Mouse (Mus musculus) gastrocnemius, adult 18-20 months (tissue): ENCODE data around the gene Exosc8. TPM values are rescaled to one million over a fixed set of nuclear protein-coding genes. Genes with fewer than 3 reads are reported as not detected.
"Not testable (repeated sequence)": the region's sequence is repeated elsewhere in the genome, so short reads cannot be mapped to it uniquely, and the experiment has no call there.

ENCODE experiments used
- DNase-seq: peaks from one replicate; pipeline ENCODE4 v3.0.0; 2021; ENCODE audit warnings: low spot score
- total RNA-seq, 2 experiments: library from RNA; stranded (reverse); gene quantifications; 2 replicates each; pipeline ENCODE4 v1.2.3; 2021

Gene Exosc8
- total RNA-seq, 2 experiments from 2014 or later, result 10.2 to 10.9 TPM

GRCm38 (mm10) chr3:54736101-54736927, 1.1 kb upstream of the Exosc8 start:
- no peak for DNase-seq

GRCm38 (mm10) chr3:54734411-54735246, 564 bp downstream of the Exosc8 start:
- DNase-seq, result peak; percentile 85

- DNase-seq, result no peak
Observed at GRCm38 (mm10) chr3:54732371-54732770, 2.8 kb downstream of the Exosc8 start.

DNA sequence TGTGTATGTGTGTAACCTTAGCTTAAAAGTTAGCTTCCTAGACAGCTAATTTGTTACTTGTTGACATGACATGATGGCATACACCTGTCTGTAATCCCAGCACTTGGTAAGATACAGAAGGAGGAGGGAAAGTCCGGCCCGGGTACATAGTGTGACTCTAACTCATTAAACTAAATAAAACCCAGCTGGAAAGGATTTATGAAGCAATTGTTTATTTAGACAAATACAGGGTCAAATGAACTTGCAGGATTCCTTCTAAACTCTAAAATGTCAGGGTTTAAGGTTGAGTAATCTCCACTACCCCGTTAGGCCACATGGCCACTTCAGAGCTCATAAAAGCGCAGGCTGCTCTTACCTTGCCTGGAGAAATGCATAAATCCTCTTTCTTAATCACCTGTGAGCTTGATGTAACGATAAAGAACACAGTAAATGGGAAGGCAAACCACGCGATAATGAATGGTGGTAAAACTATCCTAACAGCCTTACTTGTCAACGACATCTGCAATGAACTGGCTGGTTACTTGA, 3.5 kb downstream of the Exosc8 start:
- no peak for DNase-seq

GRCm38 (mm10) chr3:54728100-54728499, 7.1 kb downstream of the Exosc8 start:
- DNase-seq, result no peak

- no peak for DNase-seq
Observed at GRCm38 (mm10) chr3:54727588-54727987, 7.6 kb downstream of the Exosc8 start.

- no peak for DNase-seq
Observed at GRCm38 (mm10) chr3:54725344-54725743, 9.8 kb downstream of the Exosc8 start.

- DNase-seq, result no peak
Observed at GRCm38 (mm10) chr3:54723741-54724500, 11.3 kb downstream of the Exosc8 start.

DNA sequence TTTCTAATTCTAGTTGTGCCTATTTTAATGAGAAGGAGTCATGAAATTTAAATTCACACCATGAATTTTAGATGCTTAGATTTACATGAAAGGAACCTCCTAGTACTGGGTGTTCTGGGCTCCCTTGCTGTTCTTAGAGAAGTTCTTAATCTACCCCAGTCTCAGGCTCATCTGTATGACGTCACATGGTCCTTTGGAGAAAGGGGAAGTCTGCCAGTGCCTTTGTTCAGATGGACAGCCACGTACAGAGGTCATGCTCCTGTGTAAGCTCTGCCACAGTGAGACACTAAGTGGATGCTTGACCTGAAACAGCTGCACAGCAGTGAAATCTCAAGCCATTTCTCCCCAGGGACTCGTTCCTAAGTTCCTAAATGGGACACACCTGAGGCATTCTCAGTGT, 16.2 kb downstream of the Exosc8 start:
- DNase-seq, result no peak

GRCm38 (mm10) chr3:54717348-54717747, 17.8 kb downstream of the Exosc8 start:
- no peak for DNase-seq

GRCm38 (mm10) chr3:54715461-54715860, 19.7 kb downstream of the Exosc8 start:
- DNase-seq, result no peak

DNA sequence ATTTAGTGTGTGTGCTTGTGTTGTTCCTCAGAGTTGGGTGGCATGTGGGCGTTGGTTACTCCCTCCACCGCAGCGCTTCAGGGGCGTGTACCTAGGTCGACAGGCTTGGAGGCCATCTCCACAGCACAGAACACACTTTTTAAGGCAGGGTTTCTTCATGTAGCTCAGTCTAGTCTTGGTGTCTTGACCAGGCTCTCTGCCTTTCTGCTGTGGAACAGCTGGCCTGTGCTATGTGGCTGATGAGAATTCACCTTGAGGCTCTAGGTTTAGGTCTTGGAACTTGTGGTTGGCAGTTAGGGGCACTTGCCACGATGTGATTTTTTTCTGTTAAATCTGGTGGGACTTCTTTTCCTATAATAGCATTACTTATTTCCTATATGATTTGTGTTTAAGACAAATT, 20.9 kb downstream of the Exosc8 start, which contains the start of gene Gm21958:
Gene Gm21958, minus strand, starts transcription at position 101 of the 400 bp plus-strand sequence.
- no peak for DNase-seq

- no peak for DNase-seq
Observed at GRCm38 (mm10) chr3:54708972-54709371, 26.2 kb downstream of the Exosc8 start.

- not testable (repeated sequence) for DNase-seq
Observed at GRCm38 (mm10) chr3:54704106-54704505, 31.1 kb downstream of the Exosc8 start.

- no peak for DNase-seq
Observed at GRCm38 (mm10) chr3:54699759-54700301, 35.4 kb downstream of the Exosc8 start.

- no peak for DNase-seq
Observed at GRCm38 (mm10) chr3:54693056-54693415, 42.2 kb downstream of the Exosc8 start.

DNA sequence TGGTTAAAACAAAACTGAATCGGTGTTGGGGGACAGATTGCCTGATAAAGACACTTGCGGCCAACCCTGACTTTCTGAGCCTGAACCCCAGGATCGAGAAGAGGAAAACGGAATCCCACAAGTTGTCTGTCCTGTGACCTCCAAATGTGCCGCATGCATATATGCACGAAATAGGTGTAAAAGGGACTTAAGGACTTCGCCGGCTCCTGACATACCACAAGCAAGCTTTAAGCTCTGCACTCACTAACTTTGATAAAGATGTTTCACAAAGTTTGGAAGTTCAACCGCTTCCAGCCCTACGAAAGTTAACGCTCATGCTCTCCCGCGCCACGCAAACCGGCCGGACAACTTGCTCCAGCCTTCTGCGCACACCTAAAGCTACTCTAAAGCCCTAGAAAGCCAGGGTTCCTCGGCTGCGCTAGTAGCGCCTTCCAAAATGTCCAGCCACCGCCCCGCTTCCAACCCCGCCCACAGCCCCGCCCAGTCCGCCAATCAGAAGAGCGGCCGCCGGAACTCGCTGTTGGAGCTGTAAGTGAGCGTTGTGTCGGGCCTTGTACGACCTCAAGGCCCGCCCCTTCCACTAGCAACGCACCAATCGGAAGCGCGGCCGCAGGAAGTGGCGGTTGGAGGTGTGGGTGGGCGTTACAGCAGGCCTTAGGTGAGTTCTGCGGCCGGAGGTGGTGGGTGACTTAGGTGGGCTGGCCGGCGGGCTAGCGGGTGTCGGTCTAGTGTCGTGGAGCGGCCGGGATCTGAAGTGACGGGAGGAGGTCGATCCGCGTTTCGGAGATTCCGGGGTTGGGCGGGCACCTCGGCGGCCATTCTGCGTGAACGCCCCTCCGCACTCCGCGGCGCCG, 42.8 kb downstream of the Exosc8 start, which contains the start of gene Supt20:
Gene Supt20, plus strand, starts transcription at position 606 of the 854 bp plus-strand sequence.
- DNase-seq, result peak; percentile 91

DNA sequence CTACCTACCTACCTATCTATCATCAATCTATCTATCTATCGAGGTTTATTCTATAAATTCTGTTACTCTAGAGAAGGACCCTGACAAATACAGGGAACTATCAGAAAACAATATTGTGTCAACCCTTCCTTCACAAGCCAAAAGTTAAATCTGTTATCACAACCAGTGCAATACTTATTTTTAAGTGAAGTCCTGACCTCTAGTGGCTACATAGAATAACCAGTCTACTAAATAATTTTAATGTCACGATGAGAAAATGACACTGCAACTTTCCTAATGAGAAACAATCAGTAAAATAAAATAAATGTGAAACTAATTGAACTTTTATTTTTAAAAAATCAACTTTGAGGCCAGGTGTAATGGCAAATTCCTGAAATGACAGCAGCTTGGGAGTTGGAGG, 46.1 kb downstream of the Exosc8 start:
- no peak for DNase-seq

DNA sequence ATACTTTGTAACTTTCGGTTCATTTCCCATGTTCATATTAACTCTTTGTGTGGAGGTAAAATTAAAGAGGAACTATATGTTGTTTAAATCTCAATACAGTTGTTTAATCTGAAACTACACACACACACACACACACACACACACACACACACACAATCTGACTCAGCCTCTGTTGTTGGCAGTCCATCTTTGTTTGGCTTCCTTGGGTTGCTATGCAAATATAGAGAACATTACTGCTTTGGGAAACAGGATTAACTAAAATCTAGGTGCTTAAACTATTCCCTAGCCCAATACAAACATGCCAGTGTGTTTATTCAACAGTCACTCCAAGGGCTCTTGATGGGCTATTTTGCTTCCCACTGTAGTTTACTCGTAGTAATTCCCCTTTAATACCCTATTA, 47.9 kb downstream of the Exosc8 start:
- no peak for DNase-seq

DNA sequence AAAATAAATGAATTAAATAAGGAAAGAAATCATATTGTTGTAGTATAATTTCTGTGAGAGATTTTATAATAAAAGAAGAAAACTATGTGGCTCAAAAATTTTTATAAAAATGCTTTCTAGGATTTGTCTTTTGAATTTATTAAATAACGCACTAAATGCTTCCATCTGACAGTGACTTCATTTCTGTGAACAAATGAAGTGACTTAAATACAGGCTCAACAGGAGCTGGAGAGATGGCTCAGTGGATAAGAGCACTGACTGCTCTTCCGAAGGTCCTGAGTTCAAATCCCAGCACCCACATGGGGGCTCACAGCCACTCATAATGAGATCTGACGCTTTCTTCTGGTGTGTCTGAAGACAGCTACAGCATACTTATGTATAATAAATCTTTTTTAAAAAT, 50.0 kb downstream of the Exosc8 start:
- no peak for DNase-seq
